In the genomic region with DNA sequence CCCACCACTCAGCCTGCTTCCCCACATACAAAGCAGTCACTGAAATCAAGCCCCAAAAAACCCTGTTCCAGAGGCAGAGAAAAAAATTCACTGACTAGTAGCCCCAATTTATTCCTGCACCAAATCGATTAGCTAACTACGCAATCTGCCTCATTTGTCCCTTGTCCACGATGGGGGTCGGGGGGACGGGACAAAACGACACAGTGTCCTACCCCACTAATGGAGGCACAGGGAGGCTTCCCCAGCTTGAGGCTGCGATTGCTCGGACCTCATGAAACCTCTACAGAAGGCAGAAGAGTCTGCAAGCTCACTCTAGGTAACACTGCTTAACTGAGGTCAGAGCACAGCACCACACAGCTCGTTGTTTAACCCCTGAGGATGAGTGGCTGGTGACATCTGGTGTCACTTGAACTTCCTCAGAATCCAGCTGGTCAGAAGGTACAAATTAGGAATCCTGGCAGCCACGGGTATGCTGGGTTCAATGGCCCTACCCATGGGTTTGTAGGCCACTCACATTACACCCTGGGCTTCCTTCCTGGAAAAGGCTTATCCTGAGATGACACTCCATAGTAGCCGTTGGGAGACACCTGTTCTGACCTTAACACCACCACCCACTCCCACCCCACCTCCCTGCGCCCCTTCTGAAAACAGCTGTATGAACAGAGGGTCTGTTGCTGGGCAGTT, we compare ENCODE assay signal across 8 mouse cellular contexts. TPM values are rescaled to one million over a fixed set of nuclear protein-coding genes. Genes with fewer than 3 reads are reported as not detected.
DNase-seq lines count a peak whose midpoint lies in the region; ATAC-seq and TF ChIP-seq lines count a peak whose summit lies in the region.

No protein-coding gene starts in this region.

- TF ChIP-seq POLR2A in limb, embryonic 14.5 days (IDR thresholded peaks at IDR 0.05; ENCODE audit: borderline replicate concordance, extremely low read depth, insufficient read depth, insufficient read length) = no peak

- ATAC-seq in embryonic facial prominence, embryonic 12.5 days (ENCODE audit: insufficient number of reproducible peaks, insufficient read depth, low FRiP score, low TSS enrichment) = no peak; the same call in 1 of the 2 replicates
- ATAC-seq in megakaryocyte, adult 5-6 weeks (ENCODE audit: poor library complexity, severe bottlenecking) = no peak
- no peak for ATAC-seq in limb, embryonic 14.5 days (ENCODE audit: low FRiP score, low read depth)
- ATAC-seq in stomach, embryonic 15.5 days (ENCODE audit: insufficient read depth, low FRiP score, low read depth) = no peak

- peak overlapping the region; percentile 97 for H3K4me2 ChIP-seq in embryonic facial prominence, embryonic 12.5 days (replicated peaks)
- 0 out of 2 replicates have a peak overlapping the region, but pooled peaks have one; percentile 99 for H3K4me2 ChIP-seq in limb, embryonic 14.5 days (replicated peaks; ENCODE audit: low read depth, low read length, severe bottlenecking)
- peak overlapping the region; percentile 98 for H3K4me2 ChIP-seq in stomach, embryonic 15.5 days

- peaks cover 30% of the 10 kb centered on the region for H3K27me3 ChIP-seq in embryonic facial prominence, embryonic 12.5 days
- peaks cover 50% of the 10 kb centered on the region for H3K27me3 ChIP-seq in embryonic facial prominence, embryonic 10.5 days (replicated peaks; ENCODE audit: low read depth, poor library complexity, severe bottlenecking)
- peaks cover 43% of the 10 kb centered on the region for H3K27me3 ChIP-seq in megakaryocyte, embryonic 14.5 days (replicated peaks)
- no peaks in the 10 kb centered on the region; the same call in 1 of the 2 replicates for H3K27me3 ChIP-seq in limb, embryonic 14.5 days (ENCODE audit: control insufficient read depth, insufficient read depth, low read length)
- peaks cover 21% of the 10 kb centered on the region for H3K27me3 ChIP-seq in stomach, embryonic 15.5 days (replicated peaks)

- H3K27ac ChIP-seq in embryonic facial prominence, embryonic 12.5 days = no peak overlapping the region
- no peak overlapping the region for H3K27ac ChIP-seq in embryonic facial prominence, embryonic 10.5 days (replicated peaks)
- no peak overlapping the region for H3K27ac ChIP-seq in limb, embryonic 14.5 days (replicated peaks; ENCODE audit: low read depth, low read length)
- H3K27ac ChIP-seq in stomach, embryonic 15.5 days = no peak overlapping the region

- no peak for DNase-seq in embryonic facial prominence, embryonic 10.5 days (ENCODE audit: low spot score)
- DNase-seq in limb, embryonic 14.5 days (ENCODE audit: low spot score) = no peak
- DNase-seq in urinary bladder, postnatal 4 days (ENCODE audit: low spot score in 2 of 2) = no peak
- DNase-seq in urinary bladder, postnatal 25 days (ENCODE audit: low spot score) = no peak

- H3K9ac ChIP-seq in embryonic facial prominence, embryonic 12.5 days = no peak overlapping the region
- H3K9ac ChIP-seq in limb, embryonic 14.5 days (ENCODE audit: low read depth, low read length, severe bottlenecking) = 0 out of 2 replicates have a peak overlapping the region, but pooled peaks have one; percentile 74
- no peak overlapping the region for H3K9ac ChIP-seq in stomach, embryonic 15.5 days

- H3K4me1 ChIP-seq in embryonic facial prominence, embryonic 12.5 days = 0 out of 2 replicates have a peak, but pooled peaks cover 9% of the 10 kb centered on the region
- peaks cover 27% of the 10 kb centered on the region for H3K4me1 ChIP-seq in embryonic facial prominence, embryonic 10.5 days
- peaks cover 26% of the 10 kb centered on the region for H3K4me1 ChIP-seq in megakaryocyte, embryonic 14.5 days
- 0 out of 2 replicates have a peak, but pooled peaks cover 5% of the 10 kb centered on the region for H3K4me1 ChIP-seq in limb, embryonic 14.5 days (ENCODE audit: control insufficient read depth, insufficient read depth, low read length)
- H3K4me1 ChIP-seq in stomach, embryonic 15.5 days = peaks cover 8% of the 10 kb centered on the region

- 69% methylated on average over 12 of the region's 12 CpGs for WGBS in embryonic facial prominence, embryonic 12.5 days
- 74% methylated on average over 12 of the region's 12 CpGs for WGBS in embryonic facial prominence, embryonic 10.5 days
- WGBS in limb, embryonic 14.5 days = 69% methylated on average over 12 of the region's 12 CpGs
- whole genome bisulfite sequencing in stomach, embryonic 15.5 days = 75% methylated on average over 12 of the region's 12 CpGs

- H3K4me3 ChIP-seq in embryonic facial prominence, embryonic 12.5 days = peak overlapping the region; percentile 72; the same call in 1 of the 2 replicates
- no peak overlapping the region; the same call in 1 of the 2 replicates for H3K4me3 ChIP-seq in embryonic facial prominence, embryonic 10.5 days
- peak overlapping the region; percentile 55 for H3K4me3 ChIP-seq in megakaryocyte, embryonic 14.5 days (replicated peaks)
- peak overlapping the region; percentile 66 for H3K4me3 ChIP-seq in limb, embryonic 14.5 days (replicated peaks; ENCODE audit: low read length)
- peak overlapping the region; percentile 72; the same call in 1 of the 2 replicates for H3K4me3 ChIP-seq in stomach, embryonic 15.5 days (replicated peaks)

- no peaks in the 10 kb centered on the region for H3K36me3 ChIP-seq in embryonic facial prominence, embryonic 12.5 days
- H3K36me3 ChIP-seq in embryonic facial prominence, embryonic 10.5 days (replicated peaks) = no peaks in the 10 kb centered on the region
- H3K36me3 ChIP-seq in megakaryocyte, embryonic 14.5 days (replicated peaks; ENCODE audit: low read length) = no peaks in the 10 kb centered on the region
- H3K36me3 ChIP-seq in limb, embryonic 14.5 days (ENCODE audit: control insufficient read depth, insufficient read depth, low read length) = no peaks in the 10 kb centered on the region
- no peaks in the 10 kb centered on the region for H3K36me3 ChIP-seq in stomach, embryonic 15.5 days

- H3K9me3 ChIP-seq in embryonic facial prominence, embryonic 12.5 days = no peaks in the 10 kb centered on the region
- H3K9me3 ChIP-seq in embryonic facial prominence, embryonic 10.5 days = no peaks in the 10 kb centered on the region
- no peaks in the 10 kb centered on the region; the same call in 1 of the 2 replicates for H3K9me3 ChIP-seq in megakaryocyte, embryonic 14.5 days
- no peaks in the 10 kb centered on the region for H3K9me3 ChIP-seq in limb, embryonic 14.5 days (ENCODE audit: control insufficient read depth, low read length)
- H3K9me3 ChIP-seq in stomach, embryonic 15.5 days = no peaks in the 10 kb centered on the region

RNA-seq across cellular contexts. Expression of a gene that starts 1.7 kb away (rescaled TPM):
- 12.1 and 13.0 TPM in 2 replicates for polyA plus RNA-seq in embryonic facial prominence, embryonic 12.5 days (2016; fragmentation: Nextera tagmentation; extraction: Ambion mirVana)
- polyA plus RNA-seq in embryonic facial prominence, embryonic 10.5 days (2016; fragmentation: Nextera tagmentation; extraction: Ambion mirVana) = 4.4 and 6.6 TPM in 2 replicates
- 1.4 and 6.8 TPM in 2 replicates for polyA plus RNA-seq in megakaryocyte, embryonic 14.5 days (2012; ENCODE audit: insufficient read depth, low replicate concordance)
- total RNA-seq in megakaryocyte, adult 5-6 weeks (2015) = 12.0 and 13.0 TPM in 2 replicates
- 23.1 and 29.0 TPM in 2 replicates for total RNA-seq in megakaryocyte, adult 5-6 weeks (2017)
- polyA plus RNA-seq in limb, embryonic 14.5 days (2012; rRNA removed) = 14.2 and 15.0 TPM in 2 replicates
- 14.6 and 15.9 TPM in 2 replicates for polyA plus RNA-seq in limb, embryonic 14.5 days (2014; fragmentation: Nextera tagmentation; extraction: Ambion mirVana)
- 11.4 and 12.6 TPM in 2 replicates for polyA plus RNA-seq in stomach, embryonic 15.5 days (2015; fragmentation: Nextera tagmentation; extraction: Ambion mirVana)
